Mouse (Mus musculus): Measurements from ENCODE around the gene Lsm7. TPM values are rescaled to one million over a fixed set of nuclear protein-coding genes. Genes with fewer than 3 reads are reported as not detected.
"Not testable (repeated sequence)": the region's sequence is repeated elsewhere in the genome, so short reads cannot be mapped to it uniquely, and the experiment has no call there.

Lsm7 gene
- total RNA-seq, 2 experiments from 2014 or later: 210 to 439 TPM

GRCm38 (mm10) chr10:80838346-80838912 lies 16.6 kb downstream of the Lsm7 start:
- no peak for ATAC-seq (replicated peaks; ENCODE audit: poor library complexity, severe bottlenecking)

- no peak for ATAC-seq (replicated peaks; ENCODE audit: poor library complexity, severe bottlenecking)
These were observed 17.2 kb downstream of the Lsm7 start for GRCm38 (mm10) chr10:80837827-80838226.

- peak; percentile 29 for ATAC-seq (replicated peaks; ENCODE audit: poor library complexity, severe bottlenecking)
These were observed 18.0 kb downstream of the Lsm7 start for GRCm38 (mm10) chr10:80836949-80837379.

- ATAC-seq (replicated peaks; ENCODE audit: poor library complexity, severe bottlenecking): no peak
These were observed 19.4 kb downstream of the Lsm7 start for GRCm38 (mm10) chr10:80835617-80836016.

GRCm38 (mm10) chr10:80832818-80833217 lies 22.2 kb downstream of the Lsm7 start:
- ATAC-seq (replicated peaks; ENCODE audit: poor library complexity, severe bottlenecking): no peak

GRCm38 (mm10) chr10:80831136-80831535 lies 23.9 kb downstream of the Lsm7 start:
- peak; percentile 45 for ATAC-seq (replicated peaks; ENCODE audit: poor library complexity, severe bottlenecking)

- ATAC-seq (replicated peaks; ENCODE audit: poor library complexity, severe bottlenecking): no peak
These were observed 25.4 kb downstream of the Lsm7 start for GRCm38 (mm10) chr10:80829359-80830278.

- not testable (repeated sequence) for ATAC-seq (replicated peaks; ENCODE audit: poor library complexity, severe bottlenecking)
These were observed 26.4 kb downstream of the Lsm7 start for GRCm38 (mm10) chr10:80828587-80828986.

GRCm38 (mm10) chr10:80827870-80828420 lies 27.1 kb downstream of the Lsm7 start:
- ATAC-seq (replicated peaks; ENCODE audit: poor library complexity, severe bottlenecking): no peak

- ATAC-seq (replicated peaks; ENCODE audit: poor library complexity, severe bottlenecking): no peak
These were observed 27.7 kb downstream of the Lsm7 start for GRCm38 (mm10) chr10:80827063-80827869.

- peak; percentile 79 for ATAC-seq (replicated peaks; ENCODE audit: poor library complexity, severe bottlenecking)
These were observed 28.6 kb downstream of the Lsm7 start, which contains the start of gene Oaz1 for GRCm38 (mm10) chr10:80826151-80827062. Gene Oaz1 (plus strand): TSS chr10:80826656.

- no peak for ATAC-seq (replicated peaks; ENCODE audit: poor library complexity, severe bottlenecking)
These were observed 30.2 kb downstream of the Lsm7 start for GRCm38 (mm10) chr10:80824827-80825226.

- ATAC-seq (replicated peaks; ENCODE audit: poor library complexity, severe bottlenecking): 0 out of 2 replicates have a peak, but pooled peaks have one; percentile 1
These were observed 31.0 kb downstream of the Lsm7 start for GRCm38 (mm10) chr10:80823847-80824643.

- no peak for ATAC-seq (replicated peaks; ENCODE audit: poor library complexity, severe bottlenecking)
These were observed 31.7 kb downstream of the Lsm7 start for GRCm38 (mm10) chr10:80823316-80823715.

- no peak for ATAC-seq (replicated peaks; ENCODE audit: poor library complexity, severe bottlenecking)
These were observed 32.5 kb downstream of the Lsm7 start for GRCm38 (mm10) chr10:80822528-80822927.

GRCm38 (mm10) chr10:80821991-80822390 lies 33.0 kb downstream of the Lsm7 start:
- no peak for ATAC-seq (replicated peaks; ENCODE audit: poor library complexity, severe bottlenecking)

- no peak for ATAC-seq (replicated peaks; ENCODE audit: poor library complexity, severe bottlenecking)
These were observed 35.6 kb downstream of the Lsm7 start for GRCm38 (mm10) chr10:80819406-80819805.

GRCm38 (mm10) chr10:80818599-80819281 lies 36.3 kb downstream of the Lsm7 start:
- no peak for ATAC-seq (replicated peaks; ENCODE audit: poor library complexity, severe bottlenecking)
